Mouse (Mus musculus): Measurements from ENCODE around the gene Tle6. TPM values are rescaled to one million over a fixed set of nuclear protein-coding genes. Genes with fewer than 3 reads are reported as not detected.

The Tle6 gene
- total RNA-seq, 2 experiments from 2014 or later: 3.9 to 6.8 TPM

- DNase-seq: no peak
Measured at GRCm38 (mm10) chr10:81562411-81562810, 38.5 kb downstream of the Tle6 start.

DNA sequence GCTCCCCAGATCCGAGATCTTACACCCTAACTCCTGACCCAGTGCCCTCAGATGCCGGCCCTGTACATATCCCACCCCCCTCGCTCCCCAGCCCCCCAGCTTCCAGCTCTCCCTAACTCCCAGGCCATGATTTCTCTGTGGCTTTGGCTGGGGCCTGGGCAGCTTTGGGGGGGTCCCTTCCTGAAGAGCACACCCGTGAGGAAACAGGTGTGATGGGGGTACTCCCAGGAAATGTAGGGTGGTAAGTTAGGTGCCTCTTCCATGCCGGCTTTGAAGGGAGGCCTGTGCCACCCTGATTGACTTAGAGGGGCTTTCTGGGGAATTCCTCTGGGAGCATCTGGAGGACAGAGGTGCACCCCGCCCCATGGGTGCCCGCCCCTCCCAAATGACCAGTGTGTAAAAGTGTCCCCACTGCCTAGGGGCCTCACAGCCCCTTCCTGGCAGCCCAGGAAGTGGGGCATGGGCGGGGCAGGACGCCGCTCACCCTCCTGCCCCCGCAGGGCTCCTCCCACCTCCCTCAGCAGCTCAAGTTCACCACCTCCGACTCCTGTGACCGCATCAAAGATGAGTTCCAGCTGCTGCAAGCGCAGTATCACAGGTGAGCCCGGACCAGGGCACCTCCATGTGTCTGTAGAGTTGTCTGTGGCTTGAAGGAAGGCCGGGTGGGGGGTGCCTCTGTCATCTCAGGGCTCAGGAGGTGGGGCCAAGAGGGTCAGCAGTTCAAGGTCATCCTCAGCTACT is 40.0 kb downstream of the Tle6 start:
- peak; percentile 68 for DNase-seq

DNA sequence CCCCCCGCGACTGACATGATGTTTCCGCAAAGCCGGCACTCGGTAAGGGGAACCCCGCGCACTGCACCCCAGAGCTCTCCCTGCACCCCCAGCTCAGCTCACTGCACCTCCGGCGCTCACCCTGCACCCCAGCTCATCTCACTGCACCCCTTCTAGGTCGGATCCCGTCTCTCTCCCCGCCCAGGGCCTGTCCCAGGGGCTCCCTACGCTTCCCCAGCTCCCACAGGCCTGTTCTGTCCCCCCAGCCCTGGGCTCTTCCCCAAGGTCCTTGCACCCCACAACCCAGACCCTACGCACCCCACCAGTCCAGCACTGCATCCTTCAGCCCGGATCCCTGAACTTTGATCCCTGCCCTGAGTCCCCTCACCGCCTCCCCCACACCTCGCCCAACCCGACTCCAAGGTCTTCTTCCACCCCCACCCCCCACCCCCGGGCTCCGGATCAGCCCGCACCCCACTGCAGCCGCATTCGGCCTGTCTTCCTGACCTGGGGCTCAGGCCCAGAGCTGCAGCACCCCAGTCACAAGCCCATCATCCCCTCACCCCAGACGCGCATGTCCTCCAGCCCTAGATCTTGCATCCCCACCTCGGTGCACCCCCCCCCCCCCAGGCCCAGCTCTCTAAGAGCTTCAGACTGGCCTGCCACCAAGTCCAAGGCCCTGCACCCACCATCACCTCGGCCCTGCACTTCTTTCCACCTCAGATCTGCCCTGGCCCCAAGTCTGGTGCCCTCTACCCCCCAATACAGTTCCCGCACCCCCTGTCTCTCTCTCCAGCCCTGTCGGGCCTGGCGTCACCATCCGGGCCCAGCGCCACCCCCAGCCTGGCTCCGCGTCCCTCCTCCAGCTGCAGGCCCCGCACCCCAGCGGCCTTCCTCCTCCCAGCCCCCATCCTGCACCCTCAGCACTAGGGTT is 41.0 kb downstream of the Tle6 start:
- DNase-seq: peak; percentile 79

DNA sequence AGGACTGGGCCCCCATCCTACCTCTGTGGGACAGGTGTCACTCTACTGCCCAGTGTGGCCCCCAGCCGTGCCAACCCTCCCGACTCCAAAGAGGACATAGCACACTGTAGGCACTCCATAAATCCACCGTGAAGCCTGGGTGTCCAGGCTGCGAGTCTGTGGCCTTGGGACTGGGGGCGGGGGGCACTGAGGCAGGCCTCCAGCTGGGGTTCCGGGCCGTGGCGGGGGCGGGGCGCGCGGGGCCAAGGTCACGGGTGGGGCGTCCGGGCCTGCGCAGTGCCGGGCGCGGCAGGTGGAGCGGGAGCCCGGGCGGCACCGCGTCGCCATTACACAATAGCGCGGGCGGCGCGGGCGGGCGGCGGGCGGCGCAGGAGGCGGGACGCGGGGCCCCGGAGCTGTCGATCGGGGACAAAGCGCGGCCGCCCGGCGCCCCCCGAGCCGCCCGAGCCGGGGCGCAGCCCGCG is 41.7 kb downstream of the Tle6 start, which contains the start of gene Aes:
Gene Aes (plus strand): TSS at position 326 of the 464 bp plus-strand sequence.
- peak; percentile 83 for DNase-seq

DNA sequence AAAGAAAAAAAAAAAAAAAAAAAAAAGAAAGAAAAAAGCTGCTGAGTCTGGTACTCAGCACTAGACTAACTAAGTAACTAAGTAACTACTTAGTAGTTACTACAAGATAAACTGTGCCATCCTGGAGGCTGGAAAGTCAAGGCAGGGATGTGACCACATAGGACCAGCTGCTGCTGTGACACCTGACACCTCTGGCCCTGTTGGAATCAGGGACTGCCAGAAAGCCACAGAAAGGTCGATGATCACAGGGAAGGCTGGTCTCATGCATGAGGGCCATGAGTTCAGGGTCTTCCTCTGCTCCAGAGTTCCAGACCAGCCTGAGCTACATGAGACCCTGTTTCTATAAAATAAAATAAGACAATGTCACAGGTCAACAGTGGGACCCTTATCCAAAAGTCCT is 43.4 kb downstream of the Tle6 start:
- DNase-seq: peak; percentile 14

GRCm38 (mm10) chr10:81556282-81556681 is 44.6 kb downstream of the Tle6 start:
- no peak for DNase-seq

DNA sequence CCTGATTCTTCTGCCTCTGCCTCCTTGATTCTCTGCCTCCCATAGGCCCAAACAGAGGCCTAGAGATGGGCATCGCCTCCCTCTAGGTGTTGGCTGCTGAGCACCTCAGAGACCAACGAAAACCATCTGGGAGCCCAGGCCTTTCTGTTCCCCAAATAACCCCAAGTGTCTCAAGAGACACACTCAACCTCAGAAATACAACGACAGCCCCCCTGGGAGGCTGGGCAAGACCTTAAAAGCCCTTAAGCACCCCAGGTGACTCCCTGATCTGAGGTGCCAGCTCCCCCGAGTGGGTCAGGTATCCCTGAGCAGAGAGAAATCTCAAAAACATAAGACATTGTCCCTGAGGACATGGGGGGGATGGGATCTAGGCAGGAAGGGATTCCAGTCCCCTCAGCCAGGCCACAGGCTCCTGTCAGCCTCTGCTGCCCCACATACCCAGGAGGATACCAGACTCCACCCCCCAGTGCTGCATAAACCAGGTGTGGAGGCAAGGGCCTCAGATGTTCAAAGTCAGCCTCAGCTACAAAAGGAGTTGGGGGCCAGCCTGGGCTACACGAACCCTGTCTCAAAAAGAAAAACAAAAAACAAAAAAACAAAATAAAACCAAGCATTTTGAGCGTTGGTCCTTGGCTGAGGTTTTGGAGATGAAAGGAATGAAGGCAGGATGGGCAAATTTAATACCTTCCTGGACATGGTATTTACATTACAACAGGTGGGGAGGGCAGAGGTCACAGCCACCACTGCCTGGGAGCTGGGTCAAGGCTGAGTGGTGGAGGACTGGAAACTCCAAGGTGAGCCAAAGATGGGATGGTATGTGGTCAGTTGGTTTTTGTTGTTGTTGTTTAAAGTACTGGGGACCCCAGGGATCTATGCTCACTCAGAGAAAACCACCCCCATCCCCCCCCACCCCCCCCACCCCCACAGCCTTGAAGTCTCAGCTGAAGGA is 46.8 kb downstream of the Tle6 start:
- DNase-seq: no peak

- DNase-seq: no peak
Measured at GRCm38 (mm10) chr10:81553232-81553631, 47.6 kb downstream of the Tle6 start.

GRCm38 (mm10) chr10:81551597-81552102 is 49.2 kb downstream of the Tle6 start:
- DNase-seq: peak; percentile 83

DNA sequence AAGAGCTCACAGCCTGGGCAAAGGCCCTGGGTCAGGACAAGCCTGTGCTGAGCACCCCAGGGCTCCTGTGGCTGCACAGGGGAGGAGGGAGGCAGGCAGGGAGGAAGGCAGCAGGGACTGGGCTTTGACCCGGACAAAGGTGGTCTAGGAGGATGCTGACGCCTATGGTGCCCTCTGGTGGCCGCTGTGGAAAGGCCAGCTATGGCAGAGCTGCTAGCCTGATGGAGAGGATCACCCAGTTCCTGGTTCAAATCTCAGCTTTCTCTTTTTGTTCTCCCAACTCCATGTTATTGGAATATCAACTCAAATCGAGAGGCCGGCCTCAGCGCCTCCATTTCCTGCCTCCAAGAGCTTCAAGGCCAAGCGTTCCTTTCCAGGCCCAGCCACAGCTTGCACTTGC is 50.6 kb downstream of the Tle6 start:
- no peak for DNase-seq

DNA sequence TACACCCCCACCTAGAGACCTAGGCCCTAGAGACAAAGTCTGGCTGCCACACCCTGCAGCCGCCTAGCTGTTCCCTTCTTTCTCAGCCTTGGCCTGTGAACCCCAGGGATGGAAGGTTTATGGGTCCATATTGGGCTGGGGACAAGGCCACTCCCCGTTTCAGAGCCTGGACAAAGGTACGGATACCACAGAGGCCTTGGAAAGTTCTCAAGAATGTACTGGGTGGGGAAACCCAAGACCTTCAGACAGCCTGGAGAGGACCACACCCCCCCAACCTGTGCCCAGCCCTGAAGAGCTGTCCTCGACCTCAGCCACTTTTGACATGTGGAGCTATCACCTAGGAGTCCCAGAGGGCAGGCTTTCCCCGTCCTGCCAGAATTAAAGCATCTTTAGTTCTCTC is 51.9 kb downstream of the Tle6 start:
- DNase-seq: no peak

DNA sequence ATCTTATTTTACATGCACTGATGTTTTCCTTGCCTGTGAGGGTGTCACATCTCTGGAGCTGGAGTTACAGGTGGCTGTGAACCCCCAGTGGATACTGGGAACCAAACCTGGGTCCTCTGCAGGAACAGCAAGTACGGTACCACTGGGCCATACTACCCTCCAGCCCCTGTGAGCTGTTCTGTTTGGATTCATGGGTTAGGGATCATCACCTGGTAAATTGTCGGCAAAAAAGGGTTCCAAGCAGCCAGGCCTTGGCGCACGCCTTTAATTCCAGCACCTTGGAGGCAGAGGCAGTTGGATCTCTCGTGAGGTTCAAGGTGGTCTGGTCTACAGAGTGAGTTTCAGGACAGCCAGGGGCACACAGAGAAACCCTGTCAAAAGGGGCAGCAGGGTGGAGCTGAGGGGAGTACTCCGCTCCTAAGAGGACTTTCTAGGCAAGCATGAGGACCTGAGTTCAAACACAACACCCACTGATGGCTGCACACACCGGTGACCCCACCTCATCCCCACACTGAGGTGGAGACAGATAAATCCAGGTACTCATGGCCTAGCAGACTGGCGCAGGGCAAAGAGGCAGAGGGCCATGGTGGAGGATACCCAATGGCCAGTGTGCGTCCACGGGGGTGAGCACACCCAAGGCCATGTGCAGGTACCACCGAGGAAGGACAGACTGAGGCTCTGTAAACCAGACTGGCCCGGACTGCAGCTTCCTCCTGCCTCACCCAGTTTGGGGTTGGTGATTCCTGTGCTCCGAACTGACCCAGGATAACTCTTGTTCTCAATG is 53.9 kb downstream of the Tle6 start:
- DNase-seq: no peak

GRCm38 (mm10) chr10:81546332-81546731 is 54.5 kb downstream of the Tle6 start:
- no peak for DNase-seq

GRCm38 (mm10) chr10:81545161-81545747 is 55.6 kb downstream of the Tle6 start, which contains the start of gene Gna11:
Gene Gna11 (minus strand): TSS chr10:81545190.
- DNase-seq: peak; percentile 100

DNA sequence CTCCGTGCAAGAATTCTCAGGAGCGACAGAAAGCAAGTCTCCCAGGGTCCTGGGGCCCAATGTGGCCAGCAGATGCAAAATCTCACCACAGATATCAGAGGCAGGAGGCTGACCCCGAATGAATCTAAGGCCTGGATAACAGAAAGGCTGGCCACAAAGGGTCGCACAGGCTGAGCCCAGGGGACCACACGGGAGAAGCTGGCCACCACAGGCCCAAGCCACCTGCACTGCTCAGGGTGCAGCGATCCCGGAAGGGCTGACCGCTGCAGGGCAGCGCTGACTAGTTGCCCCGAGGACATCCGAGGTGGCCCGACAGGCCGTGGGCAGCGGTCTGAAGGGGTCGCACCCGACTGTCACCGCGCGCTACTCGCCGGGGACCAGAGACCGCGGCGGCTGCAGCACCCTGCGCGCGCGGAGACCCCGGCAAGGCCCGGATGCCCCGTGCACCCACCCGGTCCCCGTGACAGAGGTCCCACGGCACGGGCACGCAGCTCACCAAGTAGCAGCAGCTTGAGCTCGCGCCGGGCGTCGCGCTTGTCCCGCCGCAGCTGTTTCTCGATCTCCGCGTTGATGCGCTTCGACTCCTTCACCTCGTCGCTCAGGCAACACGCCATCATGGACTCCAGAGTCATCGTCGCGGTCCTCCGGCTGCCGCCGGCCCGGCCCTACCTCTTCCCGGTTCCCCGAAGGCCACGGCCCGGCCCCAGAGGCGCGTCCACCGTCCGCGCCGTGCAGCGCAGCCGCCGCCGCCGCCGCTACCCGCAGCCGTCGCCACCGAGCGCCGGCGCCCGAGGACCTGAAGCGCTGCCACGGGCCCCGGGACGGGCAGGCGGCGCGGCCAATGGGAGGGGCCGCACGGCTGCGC is 56.3 kb downstream of the Tle6 start:
- no peak for DNase-seq

GRCm38 (mm10) chr10:81543633-81544032 is 57.2 kb downstream of the Tle6 start:
- DNase-seq: no peak

DNA sequence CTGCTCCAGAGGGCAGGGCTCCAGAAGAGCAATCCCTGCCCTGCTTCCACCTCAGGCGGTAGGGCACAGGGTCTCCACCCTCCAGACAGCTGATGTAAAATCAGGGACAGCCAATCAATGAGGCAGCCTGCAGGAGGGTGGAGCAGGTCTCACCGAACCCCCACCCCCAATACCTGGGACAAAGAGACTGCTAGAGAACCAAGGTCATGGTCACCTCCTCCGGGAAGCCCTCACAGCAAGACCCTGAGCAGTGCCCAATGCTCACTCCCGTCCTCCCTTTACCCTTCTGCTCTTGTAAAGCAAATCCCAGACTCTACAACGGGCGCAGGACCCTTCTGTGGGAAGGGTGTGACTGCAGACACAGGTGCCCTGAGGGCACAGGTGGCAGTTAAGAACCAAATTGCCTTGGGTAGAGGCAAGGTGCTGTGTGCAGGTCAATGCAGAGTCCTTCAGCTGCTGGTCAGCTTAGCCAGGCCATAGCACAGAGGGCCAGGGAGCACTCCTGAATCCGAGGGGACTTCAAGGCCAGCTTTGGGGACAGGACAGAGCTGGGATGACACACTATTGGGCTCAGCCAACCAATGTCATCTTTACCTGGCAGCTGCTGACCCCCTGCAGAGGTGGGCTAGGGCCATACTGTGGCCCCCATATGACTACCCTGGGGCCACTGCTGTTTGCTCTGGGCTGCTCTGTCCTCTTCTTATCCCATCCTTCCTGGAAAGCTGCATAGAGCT is 58.0 kb downstream of the Tle6 start:
- no peak for DNase-seq

DNA sequence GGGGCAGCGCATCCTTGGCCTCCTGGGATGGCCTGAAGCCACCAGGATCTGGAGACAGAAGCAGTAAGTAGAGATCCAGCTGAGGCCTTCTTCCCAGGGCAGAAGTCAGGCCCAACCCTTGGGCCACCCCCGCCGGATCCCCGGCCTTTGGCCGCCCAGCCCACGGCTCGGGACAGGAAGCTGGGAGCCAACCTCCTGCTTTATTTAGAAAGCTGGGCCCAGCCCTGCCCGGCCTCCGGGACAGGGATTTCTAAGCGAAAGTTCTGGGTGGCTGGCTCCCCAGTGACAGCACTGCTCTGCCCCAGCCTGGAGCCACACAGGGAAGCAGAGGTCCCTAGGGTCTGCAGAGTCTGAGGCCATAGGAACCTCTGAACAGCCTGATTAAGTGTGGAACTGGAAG is 59.1 kb downstream of the Tle6 start:
- peak; percentile 80 for DNase-seq

DNA sequence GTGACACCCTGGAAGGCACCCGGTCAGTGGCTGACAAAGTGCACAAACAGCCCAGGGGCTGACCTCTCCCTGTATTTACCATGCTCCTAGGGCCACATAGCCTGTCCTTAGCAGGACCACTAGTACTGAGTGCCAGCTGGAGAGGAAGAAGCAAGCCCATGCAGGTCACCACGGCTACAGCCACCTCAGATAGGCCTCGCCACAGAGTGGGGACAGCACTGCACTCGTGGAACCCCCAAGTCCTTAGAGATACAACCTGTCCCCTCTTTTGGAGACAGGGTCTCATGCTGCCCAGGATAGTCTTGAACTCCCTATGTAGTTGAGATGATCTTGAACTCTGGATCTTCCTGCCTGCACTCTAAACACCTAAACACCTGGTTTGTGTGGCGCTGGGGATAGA is 59.5 kb downstream of the Tle6 start:
- no peak for DNase-seq
